18 mouse cellular contexts compared by ENCODE assay signal in the genomic region with DNA sequence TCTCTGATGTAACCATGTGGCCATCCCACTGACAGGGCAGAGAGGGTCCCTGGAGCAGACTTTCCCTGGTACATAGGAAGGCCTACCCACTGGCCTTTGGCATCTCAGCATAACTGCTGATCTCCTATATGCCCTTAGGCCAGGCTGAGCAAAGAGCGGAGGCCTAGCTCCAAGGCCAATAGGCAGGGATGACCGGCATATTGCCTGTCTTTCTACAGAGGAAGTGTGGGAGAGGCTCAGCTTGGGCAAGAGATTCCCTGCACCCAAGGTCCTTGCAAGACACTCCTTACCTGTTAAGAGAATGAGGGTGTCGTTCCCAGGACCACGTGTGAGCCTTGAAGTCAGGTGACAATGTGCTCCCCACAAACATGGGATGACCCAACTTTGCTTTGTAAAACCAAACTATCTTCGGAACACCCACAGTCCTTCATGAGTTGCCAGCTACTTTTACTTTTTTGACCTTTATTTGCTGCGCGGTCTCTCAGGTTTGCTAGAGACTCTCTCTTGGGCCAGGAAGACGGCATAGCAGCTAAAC.
"Had no signal": no experiment of that assay in that cellular context is flagged by ENCODE, and none has a peak within 500 bp of the region (broad histone marks: within the 10 kb centered on the region; RNA-seq: fewer than 3 reads in every experiment).

No protein-coding gene starts in this region.

- DNase-seq: kidney, adult 11 months; kidney, adult 9 months; kidney, postnatal 36 days; layer of hippocampus, adult 9-11 months; layer of hippocampus, postnatal 36 days; liver; liver, embryonic 13.5 days; liver, postnatal 0 days; lung, postnatal 14 days; right cerebral cortex, postnatal 4 days; spleen, adult 18-20 months had no signal

- H3K36me3 ChIP-seq: liver, embryonic 13.5 days; midbrain, embryonic 12.5 days had no signal

- ATAC-seq: liver, postnatal 0 days; midbrain, embryonic 16.5 days had no signal

- H3K27ac ChIP-seq: kidney, postnatal 0 days; limb, embryonic 12.5 days; liver, embryonic 13.5 days; lung, embryonic 15.5 days; macrophage; midbrain, embryonic 12.5 days had no signal

- H3K27me3 ChIP-seq: lung, embryonic 15.5 days had no signal

- H3K4me2 ChIP-seq: limb, embryonic 12.5 days; liver, embryonic 13.5 days; lung, embryonic 15.5 days; midbrain, embryonic 12.5 days had no signal

- H3K9ac ChIP-seq: limb, embryonic 12.5 days; liver, embryonic 13.5 days; liver, postnatal 0 days; lung, embryonic 15.5 days; midbrain, embryonic 12.5 days had no signal

- H3K4me3 ChIP-seq: limb, embryonic 12.5 days; liver, embryonic 13.5 days; megakaryocyte, embryonic 14.5 days; midbrain, embryonic 12.5 days had no signal

- H3K9me3 ChIP-seq: limb, embryonic 12.5 days; liver, embryonic 13.5 days; lung, embryonic 15.5 days; megakaryocyte, embryonic 14.5 days; midbrain, embryonic 12.5 days had no signal
